Mouse (Mus musculus) liver, embryonic 18 days (tissue): Measurements from ENCODE around the gene Mfge8. TPM values are rescaled to one million over a fixed set of nuclear protein-coding genes. Genes with fewer than 3 reads are reported as not detected.

Source experiments
- polyA plus RNA-seq: library from polyadenylated mRNA; depleted of rRNA; stranded (reverse); fragments of >200 nt; gene quantifications from 2 replicates; pipeline ENCODE4 v1.2.3, GENCODE M21; 2012; rRNA removed

Mfge8 gene
- 45.7 and 46.0 TPM in 2 replicates for polyA plus RNA-seq

DNA sequence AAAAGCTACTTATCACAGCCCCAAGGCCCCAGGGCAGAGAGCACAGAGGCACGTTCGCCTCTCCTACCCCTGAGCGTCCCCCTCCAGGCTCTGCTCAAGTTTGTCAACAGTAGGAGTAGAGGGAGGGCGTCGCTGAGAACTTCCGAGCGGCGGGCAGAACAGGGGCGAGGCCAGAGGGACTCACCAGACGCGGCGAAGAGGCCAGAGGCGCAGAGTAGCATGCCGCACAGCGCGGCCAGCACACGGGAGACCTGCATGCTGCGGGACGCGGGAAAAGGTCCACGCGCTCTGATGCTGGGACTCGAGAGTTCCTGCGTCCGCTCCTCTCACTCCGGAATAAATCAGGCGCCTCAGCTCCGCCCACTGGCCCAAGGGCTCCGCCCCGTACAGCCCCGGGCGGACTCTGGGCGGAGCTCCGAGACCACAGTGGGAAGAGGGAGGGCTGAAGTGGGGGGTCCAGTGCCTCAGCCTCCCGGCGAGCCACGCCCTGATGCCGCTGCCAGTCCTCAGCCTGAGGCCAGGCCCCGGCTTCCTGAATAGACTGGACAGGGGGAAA, at the start of gene Mfge8:
TSS of gene Mfge8 (minus strand) at position 350 of the 556 bp plus-strand sequence.

DNA sequence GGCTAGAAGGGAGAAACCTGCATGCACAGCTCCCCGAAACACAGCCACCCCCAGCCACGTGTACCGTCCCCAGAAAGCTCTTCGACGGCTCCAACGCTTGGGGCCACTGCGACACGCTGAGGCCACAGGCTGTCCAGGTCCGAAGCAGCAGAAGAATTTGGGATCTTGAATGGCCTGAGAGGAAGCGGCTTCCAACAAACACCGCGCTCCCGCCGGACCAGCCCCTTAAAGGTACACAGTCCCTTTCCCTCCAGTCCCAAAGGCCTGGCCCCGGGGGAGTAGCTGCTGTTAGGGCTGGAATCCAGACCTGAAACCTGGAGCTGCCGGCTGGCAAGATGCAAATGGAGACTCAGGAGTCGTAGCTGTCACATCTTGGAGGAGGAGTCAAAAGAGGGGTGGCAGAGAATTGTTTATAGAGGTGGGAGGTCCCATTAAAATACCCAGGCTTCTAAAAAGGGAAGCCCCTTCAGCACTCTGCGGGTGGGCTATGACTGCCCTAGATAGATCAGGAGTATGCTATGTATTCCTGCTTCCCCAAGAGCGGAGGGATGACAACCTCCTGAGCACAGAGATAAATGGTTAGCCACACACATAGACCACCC, 17.9 kb downstream of the Mfge8 start, which contains the start of gene Hapln3:
TSS of gene Hapln3 (minus strand) at position 176 of the 602 bp plus-strand sequence.

Other genes with a start within 250 kb of the Mfge8 start
- gene Isg20, start 235.6 kb downstream of the Mfge8 start, polyA plus RNA-seq, result 124 and 150 TPM in 2 replicates
- under 0.01 and 0.01 TPM in 2 replicates for gene Acan, start 95.6 kb downstream of the Mfge8 start, polyA plus RNA-seq
- gene Hapln3, start 18.0 kb downstream of the Mfge8 start, polyA plus RNA-seq, result 0.05 and 0.06 TPM in 2 replicates
- gene Abhd2, start 124.1 kb upstream of the Mfge8 start, polyA plus RNA-seq, result 14.1 and 14.2 TPM in 2 replicates
- gene Rlbp1, start 238.0 kb upstream of the Mfge8 start, polyA plus RNA-seq, result 0.14 TPM in 1 of 2 replicates, not detected in the other
- 2.5 and 3.0 TPM in 2 replicates for gene Fanci, start 242.9 kb upstream of the Mfge8 start, polyA plus RNA-seq